Mouse (Mus musculus): ENCODE data around the gene Acot6.
A peak's percentile ranks its signal among the peaks of the same experiment; 100 is the strongest.

Gene Acot6

DNA sequence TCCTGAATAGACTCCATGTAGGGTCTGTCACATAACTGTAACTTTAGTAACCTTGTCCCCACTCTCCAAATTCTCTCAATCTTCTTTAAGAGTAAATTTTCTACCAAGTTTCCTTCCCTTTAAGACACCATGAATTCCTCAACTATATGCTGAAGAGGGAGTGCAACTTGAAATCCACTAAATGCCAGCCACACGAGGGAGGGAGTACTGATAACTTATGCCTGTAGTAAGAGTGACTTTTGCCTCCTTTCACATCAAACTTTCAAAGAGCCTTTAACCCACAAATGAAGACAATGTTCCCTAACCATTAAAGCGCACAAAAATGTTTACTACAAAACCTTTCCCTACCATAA, 1.0 kb downstream of the Acot6 start:
- no peak for DNase-seq (ENCODE audit: low spot score)

DNA sequence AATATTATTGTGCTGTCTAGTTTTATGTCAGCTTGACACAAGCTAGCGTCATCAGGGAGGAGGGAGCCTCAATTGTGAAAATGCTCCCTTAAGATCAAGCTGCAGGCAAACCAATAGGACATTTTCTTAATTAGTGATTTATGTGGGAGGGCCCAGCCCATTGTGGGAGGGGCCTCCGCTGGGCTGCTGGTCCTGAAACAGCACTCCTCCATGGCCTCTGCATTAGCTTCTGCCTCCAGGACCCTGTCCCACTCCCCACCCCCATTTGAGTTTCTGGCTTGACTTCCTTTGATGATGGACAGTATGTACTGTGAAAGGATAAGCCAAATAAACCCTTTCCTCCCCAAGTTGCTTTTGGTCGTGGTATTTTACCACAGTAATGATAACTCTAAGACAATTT, 6.6 kb downstream of the Acot6 start:
- no peak for DNase-seq (ENCODE audit: low spot score)

DNA sequence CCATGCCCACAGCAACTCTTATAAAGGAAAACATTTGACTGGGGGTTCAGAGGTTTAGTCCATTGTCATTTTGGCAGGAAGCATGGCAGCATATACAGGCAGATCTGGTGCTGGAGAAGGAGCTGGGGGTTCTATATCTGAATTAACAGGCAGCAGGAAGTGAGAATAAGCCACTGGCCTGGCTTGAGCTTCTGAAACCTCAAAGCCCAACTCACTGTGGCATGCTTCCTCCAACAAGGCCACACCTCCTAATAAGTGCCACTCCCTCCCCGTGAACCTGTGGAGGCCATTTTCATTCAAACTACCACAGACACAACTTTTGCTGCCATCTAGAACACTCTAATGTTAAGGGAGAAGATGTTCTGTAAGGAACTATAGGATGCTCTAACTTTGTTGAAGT, 7.2 kb downstream of the Acot6 start:
- no peak for DNase-seq (ENCODE audit: low spot score)

DNA sequence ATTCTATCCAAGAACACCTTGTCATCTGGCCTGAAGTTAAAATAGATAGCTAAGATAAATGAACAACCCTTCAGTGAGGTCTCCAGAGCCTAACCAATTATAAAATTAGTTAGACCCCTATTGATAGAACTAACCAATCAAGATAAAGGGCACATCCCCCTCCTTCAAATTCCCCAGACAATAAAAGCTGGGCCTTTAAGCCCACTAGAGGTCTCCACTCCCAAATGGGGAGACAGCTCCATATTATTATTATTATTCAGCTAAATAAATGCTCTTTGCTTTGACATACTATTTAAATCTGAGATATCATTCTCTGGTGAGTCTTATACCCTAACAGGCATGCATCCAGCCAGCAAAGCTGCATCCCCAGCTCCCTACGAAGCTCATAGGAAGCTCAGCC, 9.5 kb downstream of the Acot6 start:
- no peak for DNase-seq (ENCODE audit: low spot score)

DNA sequence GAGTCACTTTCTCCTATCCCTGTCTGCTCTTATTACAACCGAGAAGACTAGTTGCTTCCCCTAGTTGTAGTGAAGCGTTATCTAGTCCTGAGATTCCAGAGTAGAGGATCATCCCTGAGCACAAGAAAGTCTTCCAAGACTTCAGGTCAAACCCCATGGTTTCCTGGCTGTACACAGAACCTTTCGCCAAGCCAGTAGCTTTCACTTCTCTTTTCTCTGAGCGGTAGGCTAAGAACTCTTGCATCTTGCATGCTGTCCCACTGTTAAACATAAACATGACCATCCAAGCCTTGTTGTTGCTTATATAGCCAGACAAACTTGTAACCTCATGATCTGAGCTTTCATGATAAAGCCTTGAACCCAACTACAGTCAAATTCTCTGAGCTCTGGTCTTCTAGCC, 10.4 kb downstream of the Acot6 start:
- DNase-seq (ENCODE audit: low spot score) = no peak

DNA sequence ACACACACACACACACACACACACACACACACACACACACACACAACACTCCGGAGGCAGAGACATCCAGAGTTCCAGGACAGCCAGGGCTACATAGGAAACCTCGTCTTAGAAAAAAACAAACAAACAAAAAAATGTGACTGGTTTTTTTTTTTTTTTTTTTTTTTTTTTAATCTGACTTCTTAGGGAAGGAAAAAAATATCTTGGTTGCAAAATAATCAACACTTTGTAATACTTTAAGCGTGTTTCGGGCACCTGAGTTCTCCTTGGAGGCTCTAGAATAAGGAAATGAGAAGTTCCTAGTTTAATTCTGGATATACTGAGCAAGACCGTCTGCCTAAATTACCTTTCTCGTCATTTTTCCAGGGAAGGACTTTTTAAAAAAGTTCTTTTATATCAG, 13.2 kb downstream of the Acot6 start:
- DNase-seq (ENCODE audit: low spot score) = no peak

DNA sequence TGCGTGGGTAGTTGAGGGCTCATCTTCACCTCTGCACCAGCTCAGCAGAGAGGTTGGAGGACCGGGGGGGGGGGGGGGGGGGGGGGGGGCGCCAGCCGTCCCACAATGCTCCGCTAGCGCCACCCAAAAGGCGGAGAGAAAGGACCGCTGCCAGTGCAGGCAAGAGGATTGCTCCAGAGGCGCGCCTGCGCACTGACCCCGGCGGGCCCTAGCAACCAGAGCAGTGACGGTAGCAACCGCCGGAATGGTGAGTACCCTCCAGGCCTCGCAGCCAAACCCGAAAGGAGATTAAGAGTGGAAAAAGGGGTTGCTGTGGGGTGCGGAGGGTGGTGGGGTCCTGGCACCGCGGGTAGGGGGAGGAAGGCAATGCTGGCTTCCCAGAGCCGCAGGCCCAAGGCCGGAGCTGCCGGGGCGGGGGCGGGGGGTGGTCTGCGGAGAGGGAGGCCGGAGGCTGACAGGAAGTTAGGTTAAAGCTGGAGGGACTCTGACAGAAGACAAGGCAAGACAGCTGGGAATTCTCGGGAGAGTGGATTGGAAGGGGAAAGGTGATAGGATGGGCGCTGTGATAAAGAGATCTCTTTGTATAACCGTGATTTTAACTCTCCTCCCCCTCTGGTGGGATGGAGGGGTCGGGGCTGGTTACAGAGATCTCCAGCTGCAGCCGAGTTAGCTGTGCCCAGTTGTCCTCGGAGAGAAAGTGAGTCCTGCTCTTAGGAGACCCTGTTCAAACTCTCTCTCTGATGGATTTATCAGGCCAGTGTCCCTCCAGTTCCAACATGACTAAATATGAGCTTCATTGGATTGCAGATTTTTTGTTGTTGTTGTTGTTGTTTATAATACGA, 13.9 kb downstream of the Acot6 start, which contains the start of gene Dnal1:
Gene Dnal1 (plus strand): TSS at position 214 of the 842 bp plus-strand sequence.
- DNase-seq (ENCODE audit: low spot score) = peak; percentile 83

DNA sequence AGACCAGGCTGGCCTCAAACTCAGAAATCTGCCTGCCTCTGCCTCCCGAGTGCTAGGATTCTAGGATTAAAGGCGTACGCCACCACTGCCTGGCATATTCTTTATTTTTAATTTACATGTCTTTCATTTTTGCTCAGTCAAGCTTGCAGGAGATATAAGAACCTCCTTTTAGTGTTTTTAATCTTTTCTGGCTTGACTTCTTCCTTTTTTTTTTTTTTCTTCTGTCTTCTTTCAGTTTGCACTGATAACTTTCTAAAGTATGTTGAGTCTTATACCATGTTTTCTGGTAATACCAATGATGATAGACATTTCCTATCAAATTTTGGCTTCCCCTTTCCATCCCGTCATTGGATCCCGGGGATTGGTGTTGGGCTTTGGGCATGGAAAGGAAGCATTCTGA, 19.1 kb downstream of the Acot6 start:
- no peak for DNase-seq (ENCODE audit: low spot score)

DNA sequence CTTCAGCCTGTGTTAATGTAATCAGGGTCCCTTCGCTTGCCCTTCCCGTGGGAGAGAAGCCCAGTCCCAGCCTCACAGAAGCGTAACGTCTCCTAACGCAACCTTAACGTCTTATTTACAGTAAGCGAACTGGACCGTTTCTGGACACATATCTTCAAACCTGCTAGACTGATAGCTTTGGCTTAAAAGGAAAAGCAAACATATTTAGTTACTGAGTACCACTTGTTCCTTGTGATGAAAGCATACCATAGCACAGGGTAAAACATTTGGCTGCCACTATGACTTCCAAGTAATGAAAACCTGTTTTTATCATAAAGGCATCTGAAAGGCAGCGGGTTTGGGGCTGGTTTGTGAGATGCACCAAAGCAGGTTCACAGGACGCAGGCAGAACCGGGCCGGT, 25.4 kb downstream of the Acot6 start:
- no peak for DNase-seq (ENCODE audit: low spot score)

DNA sequence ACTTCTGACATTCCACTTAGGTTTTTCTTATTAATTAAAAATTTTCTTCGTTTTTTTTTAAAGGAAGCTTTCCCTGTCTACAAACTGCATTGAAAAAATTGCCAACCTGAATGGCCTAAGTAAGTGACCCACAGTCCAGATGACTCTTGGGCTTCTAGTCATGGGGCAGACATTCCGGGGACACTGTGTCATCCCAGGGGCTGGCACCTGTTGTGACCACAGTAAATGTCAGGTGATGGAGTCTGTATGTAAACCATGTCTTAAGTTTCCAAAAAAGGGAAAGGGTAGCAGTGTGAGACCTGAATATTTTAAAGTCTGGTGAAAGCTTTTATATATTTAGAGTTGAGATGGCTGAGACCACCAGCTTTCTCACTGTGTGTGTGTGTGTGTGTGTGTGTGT, 26.4 kb downstream of the Acot6 start:
- no peak for DNase-seq (ENCODE audit: low spot score)

DNA sequence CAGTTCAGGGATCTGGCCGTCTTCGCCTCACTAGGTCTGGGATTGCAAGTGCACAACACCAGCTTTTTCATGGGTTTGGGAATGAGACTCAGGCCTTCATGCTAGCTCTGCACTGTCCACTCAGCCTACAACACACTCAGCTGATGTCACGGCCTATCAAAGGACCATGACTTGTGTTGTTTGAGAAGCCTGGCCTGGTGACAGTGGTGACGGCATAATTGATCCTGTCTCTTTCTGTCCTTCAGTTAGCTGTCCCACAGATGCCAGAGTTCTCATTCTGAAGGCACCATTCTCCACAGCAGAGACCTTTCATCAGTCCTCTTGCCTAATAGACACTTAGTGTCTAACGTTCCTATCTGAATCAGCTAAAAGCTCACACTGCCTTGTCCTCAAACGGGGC, 28.1 kb downstream of the Acot6 start:
- no peak for DNase-seq (ENCODE audit: low spot score)

DNA sequence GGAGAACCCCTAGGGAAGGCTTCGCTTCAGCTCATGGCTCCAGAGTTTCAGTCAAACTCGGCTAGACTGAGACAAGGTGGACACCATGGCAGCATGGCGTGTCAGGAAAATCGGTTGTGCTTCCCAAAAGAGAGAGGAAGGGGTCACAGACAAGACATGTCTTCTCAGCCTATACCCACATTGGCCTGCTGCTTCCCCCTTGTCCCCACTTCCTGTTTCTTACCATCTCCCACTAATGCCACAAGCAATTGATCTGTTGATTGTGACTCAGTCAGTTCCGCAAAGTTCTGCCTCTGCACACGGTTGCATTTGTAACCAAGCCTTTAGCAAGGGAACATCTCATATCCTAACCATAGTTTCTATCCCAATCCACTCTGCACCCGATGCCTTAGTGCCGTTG, 29.5 kb downstream of the Acot6 start:
- DNase-seq (ENCODE audit: low spot score) = no peak

DNA sequence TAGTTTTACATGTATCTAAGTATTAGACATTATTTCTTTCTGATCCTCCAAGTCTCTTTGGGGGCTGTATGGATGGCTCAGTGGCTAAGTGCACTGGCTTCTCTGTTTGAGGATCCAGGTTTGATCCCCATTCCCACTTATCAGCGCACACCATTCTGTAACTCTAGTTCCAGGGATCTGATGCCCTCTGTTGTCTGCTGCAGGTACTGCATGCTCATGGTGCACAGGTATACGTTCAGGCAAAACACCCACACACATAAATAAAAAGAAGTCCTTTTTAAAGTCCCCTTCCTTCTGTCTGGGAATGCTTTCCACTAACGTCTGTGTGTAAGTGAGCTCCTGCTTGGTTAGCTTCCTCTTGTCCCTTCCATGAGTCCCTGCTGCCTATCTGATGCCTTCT, 31.8 kb downstream of the Acot6 start:
- DNase-seq (ENCODE audit: low spot score) = no peak

DNA sequence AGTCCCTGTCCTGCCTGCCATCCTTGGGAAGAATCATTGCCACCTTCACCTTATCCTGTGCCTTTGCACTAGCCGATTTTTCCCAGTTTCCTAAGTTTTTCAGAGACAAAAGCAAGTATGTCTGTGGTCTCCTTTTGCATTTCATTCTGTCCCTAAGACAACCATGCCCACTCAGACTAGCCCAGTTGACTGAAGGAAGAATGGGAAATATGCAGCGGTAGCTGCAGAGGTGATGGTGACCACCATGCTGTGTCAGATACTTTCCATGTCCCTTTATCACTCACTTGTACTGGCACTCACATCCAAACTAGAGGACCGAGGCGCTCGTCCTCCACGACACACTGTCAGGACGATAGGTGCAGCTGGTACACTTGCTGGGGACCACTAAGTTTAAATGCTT, 36.7 kb downstream of the Acot6 start:
- DNase-seq (ENCODE audit: low spot score) = no peak

DNA sequence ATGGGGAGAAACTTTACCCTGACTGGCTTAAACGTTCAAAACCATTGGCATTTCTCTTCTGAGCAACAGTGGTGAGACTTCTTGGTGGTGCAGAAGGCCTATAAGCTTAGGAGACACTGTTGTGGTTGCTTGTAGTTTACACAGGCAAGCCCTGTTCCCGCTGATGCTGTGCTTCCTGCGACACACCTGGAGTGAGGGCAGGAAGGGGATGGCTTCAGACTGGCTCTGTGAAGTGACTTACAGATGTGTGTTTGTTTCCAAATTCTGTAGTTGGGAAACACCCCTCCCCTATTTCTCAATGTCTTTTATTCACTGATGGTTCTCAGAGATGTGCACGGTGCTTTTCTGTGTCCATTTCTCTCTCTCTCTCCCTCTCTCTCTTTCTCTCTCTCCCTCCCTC, 39.7 kb downstream of the Acot6 start:
- no peak for DNase-seq (ENCODE audit: low spot score)

DNA sequence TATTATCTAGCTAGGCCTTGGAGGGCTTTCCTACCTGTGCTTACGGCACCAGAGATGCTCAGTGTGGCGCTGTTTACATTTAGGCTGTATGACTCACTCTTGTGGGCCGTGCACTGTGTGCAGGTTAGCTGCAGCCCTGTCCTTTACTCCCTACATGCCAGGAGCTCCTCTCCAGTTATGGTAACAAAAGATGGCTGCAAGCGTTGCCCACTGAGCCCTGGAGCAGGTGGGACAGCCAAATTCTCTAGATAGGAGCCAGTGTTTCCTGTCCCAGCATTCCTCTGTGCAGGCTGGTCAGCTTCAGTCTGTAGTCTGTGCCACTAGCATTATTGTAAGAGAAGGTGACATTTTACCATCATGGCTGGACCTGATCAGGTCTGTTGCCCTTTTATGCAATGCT, 40.8 kb downstream of the Acot6 start:
- no peak for DNase-seq (ENCODE audit: low spot score)

DNA sequence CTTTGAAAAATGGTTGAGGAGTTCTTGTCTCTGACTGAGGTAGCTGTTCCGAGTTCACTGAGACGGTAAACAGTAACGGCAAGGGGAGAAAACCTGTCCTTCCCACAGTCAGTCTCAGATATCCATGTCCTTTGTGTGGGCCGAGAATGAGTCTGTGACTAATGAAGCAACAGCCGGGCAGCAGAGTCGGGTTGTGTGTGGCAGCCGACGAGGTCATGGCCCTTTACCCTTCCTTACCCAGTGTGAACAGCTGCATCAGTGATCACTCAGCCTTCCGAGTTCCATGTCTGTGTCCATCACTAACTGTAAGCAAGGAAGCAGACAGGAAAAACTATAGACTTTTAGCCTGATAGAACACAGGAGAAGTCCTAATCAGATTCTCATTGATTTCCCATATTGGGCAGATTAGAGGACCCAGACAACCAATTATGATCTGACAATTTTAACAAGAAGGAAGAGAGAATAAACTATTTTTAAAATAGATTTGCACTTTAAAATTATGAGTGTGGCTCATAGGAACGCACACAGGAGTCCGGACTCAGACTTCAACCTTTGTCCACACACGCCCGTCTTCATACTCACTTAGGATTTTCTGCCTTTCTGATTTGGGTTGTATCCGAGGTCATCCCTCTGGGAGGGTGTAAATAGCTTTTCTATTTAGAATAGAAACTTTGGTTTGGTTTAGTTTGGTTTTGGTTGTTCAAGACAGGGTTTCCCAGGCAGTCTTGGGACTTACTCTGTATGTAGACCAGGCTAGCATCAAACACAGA, 42.0 kb downstream of the Acot6 start:
- DNase-seq (ENCODE audit: low spot score) = no peak

DNA sequence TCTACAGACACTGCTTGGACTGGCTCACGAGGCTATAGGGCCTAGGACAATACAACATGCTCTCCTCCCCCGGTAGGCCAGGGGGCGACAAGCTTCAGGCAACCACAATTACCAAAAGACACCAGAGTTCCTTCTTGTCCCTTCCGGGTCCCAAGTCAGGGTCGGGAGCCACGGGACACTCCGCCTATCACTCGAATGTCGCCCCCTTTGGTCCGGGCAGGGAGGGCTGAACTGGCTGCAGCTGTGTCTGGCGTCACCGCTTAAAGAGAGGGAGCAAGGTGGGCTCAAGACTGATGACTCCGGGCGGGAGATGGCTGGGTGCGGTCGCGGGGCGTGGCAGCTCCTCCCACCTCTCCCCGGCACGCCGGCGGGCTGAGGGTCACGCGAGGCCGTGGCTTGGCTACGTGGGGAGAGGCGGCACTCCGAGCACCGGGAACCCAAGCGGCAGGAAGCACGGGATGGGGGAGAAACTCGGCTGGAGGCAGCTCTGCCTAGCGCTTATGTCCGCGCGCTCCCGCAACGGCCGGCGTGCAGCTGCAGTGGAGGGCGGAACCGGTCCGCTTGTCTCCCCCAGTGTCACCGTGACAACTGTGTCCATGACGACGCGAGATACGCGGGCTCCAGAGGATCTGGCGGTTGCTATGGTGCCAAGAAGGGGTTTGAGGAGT, 47.6 kb downstream of the Acot6 start, which contains the start of gene Pnma1:
Gene Pnma1 (minus strand): TSS at position 536 of the 668 bp plus-strand sequence.
- peak; percentile 56 for DNase-seq (ENCODE audit: low spot score)

DNA sequence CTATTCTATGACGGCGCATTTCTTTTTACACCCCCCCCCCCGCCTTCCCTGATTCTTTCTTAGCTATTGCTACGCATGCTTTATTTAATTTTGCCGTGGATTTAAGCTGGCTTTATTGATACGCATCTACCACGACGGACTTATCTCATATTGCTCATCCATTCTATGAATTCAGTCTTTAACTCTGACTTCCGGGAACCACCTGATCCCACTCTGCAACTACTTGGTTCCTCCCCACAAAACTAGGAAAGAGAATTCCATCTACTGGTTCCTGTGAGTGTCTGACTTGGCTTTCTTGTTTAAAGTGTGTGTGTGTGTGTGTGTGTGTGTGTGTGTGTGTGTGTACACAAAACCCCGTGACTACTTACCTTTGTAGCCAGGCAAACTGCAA, 48.2 kb downstream of the Acot6 start:
- DNase-seq (ENCODE audit: low spot score) = no peak

DNA sequence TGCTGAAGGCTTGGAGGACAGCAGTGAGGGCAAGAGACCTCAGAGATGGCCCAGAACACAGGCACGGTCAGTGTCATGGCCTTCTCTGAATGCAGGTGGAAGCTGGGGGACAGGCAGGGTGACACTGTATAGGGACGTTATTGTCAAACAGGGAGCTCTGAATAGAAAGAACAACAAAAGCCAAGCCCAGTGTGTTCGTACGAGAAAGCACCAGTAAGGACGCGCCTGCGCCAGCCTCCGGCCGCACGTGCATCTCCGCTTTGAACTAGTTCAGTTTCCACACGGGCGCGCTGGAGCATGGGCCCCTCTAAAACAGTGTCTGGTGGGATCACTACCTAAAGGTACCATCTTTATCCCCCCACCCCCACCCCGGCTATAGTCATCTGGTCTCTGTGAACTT, 49.5 kb downstream of the Acot6 start:
- DNase-seq (ENCODE audit: low spot score) = no peak

DNA sequence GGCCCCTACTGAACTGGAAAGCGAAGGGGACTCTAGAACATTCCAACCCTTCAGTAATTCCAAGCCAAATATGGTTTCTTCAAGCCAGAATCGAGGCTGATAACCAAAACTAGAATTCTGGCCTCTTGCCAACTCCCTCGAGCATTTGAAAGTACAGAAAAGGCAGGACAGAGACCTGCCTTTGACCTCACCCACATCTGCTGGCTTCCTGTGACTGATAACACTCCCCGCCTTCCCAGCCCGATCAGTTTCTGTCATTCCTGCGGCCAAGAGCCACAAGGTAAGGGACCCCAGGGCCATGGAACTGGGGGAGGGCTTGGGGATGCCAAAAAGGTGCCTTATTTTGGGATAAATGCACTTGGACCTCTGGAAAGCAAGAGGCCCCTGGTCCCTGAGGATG, 50.5 kb downstream of the Acot6 start:
- DNase-seq (ENCODE audit: low spot score) = no peak

DNA sequence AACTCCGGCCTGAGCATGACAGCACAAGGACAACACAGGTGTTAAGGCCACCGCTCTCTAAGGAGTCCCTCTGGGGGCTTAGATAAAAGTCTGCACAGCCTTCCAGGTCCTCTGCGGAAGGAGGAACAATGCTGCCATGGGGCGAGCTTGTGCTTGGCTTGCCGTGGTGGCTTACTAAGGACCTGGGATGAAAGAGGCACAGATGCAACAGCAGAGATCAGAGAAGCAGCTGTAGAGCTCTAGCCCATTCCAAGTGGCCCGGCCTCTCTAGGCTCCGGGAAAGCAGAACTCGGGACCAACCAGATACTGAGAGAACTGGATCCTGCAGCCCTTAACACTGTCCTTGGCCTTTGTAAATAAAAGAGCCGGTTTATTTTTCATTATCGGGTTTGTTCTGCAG, 51.5 kb downstream of the Acot6 start:
- DNase-seq (ENCODE audit: low spot score) = no peak
